Mouse (Mus musculus) hematopoietic multipotent progenitor cell, adult 10-12 weeks (in vitro differentiated cells): ENCODE data around the gene Afm. TPM values are rescaled to one million over a fixed set of nuclear protein-coding genes. Genes with fewer than 3 reads are reported as not detected.

Source experiments
- polyA plus RNA-seq: library from polyadenylated mRNA; stranded (reverse); fragments of >175 nt; gene quantifications from 2 replicates; pipeline ENCODE4 v1.2.3, GENCODE M21; 2012; ENCODE audit warnings: low replicate concordance

The Afm gene
- polyA plus RNA-seq: not detected in 2 replicates

GRCm38 (mm10) chr5:90518356-90519100 lies at the start of gene Afm:
Gene Afm (plus strand): TSS chr5:90518932.

GRCm38 (mm10) chr5:90490518-90490917 lies 28.2 kb upstream of the Afm start, which contains the start of gene Afp:
Gene Afp (plus strand): TSS chr5:90490737.

GRCm38 (mm10) chr5:90560743-90561142 lies 42.0 kb downstream of the Afm start, which contains the start of gene 5830473C10Rik:
Gene 5830473C10Rik (plus strand): TSS chr5:90561107.

Other genes starting within 250 kb of the Afm start
- 9.2 and 22.1 TPM in 2 replicates for gene Ankrd17, start 152.4 kb upstream of the Afm start, polyA plus RNA-seq
- gene Gm9958, start 151.7 kb upstream of the Afm start, polyA plus RNA-seq: 0.11 and 0.36 TPM in 2 replicates
- gene Alb, start 58.0 kb upstream of the Afm start, polyA plus RNA-seq: not detected in 2 replicates
- gene Afp, start 28.2 kb upstream of the Afm start, polyA plus RNA-seq: 0.13 TPM in 1 of 2 replicates, not detected in the other
- not detected in 2 replicates for gene 5830473C10Rik, start 42.2 kb downstream of the Afm start, polyA plus RNA-seq
- gene Rassf6, start 121.7 kb downstream of the Afm start, polyA plus RNA-seq: 0.33 and 0.45 TPM in 2 replicates
- not detected in 2 replicates for gene Cxcl5, start 240.4 kb downstream of the Afm start, polyA plus RNA-seq
- gene Ppbp, start 249.6 kb downstream of the Afm start, polyA plus RNA-seq: 0.34 and 0.65 TPM in 2 replicates